Mouse (Mus musculus) megakaryocyte, embryonic 14.5 days (primary cell): ENCODE measurements around the gene Fsip1.

Experiments
- FLI1 ChIP-seq: IDR thresholded peaks from 2 replicates; pipeline ENCODE4 v1.6.1; 2012; ENCODE audit warnings: low read length, inconsistent platforms, mixed read lengths
- GATA1 ChIP-seq: IDR thresholded peaks from 3 replicates; pipeline ENCODE4 v1.6.1; 2012; ENCODE audit warnings: mixed read lengths, low read length, inconsistent platforms, borderline replicate concordance

DNA sequence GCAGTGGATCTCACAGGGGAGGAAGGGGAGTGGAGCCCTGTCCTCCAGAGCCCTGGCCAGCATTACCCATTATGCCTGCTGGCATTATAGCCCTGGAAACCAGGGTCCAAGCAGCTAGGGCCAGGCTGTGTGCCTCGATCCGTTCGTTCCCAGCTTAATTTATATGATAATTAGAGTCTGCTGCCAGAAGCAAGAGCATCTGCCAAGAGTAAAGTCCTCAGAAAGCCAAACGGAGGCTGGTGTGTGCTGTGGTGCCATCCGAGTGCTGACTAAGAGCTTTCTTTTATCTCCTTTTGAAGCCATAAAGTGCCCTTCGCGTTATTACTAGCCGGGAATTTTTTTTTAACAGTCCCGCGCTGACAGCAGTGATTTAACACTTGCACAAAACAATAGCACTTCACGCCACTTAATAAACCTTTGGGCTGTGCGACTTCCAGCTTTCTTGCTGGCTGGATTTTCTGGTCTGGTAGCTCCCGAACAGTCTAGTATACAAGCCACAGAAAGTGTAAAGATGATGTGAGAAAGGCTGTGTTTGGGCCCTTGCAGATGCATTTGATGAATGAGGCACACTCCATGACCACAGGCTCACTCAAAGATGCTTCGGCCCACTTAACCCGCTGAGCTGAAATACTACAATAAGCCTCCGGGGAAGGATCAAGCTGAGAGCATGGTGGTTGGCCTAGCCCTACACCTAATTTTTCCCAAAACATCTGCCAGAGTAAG lies 52.9 kb downstream of the Fsip1 start:
- TF ChIP-seq GATA1, result no peak
- TF ChIP-seq FLI1, result no peak
